Mouse (Mus musculus): ENCODE results near the gene 4930469K13Rik. TPM values are rescaled to one million over a fixed set of nuclear protein-coding genes. Genes with fewer than 3 reads are reported as not detected.
A peak's percentile ranks its signal among the peaks of the same experiment; 100 is the strongest.

4930469K13Rik gene
- total RNA-seq, 4 experiments from 2014 or later: not detected

DNA sequence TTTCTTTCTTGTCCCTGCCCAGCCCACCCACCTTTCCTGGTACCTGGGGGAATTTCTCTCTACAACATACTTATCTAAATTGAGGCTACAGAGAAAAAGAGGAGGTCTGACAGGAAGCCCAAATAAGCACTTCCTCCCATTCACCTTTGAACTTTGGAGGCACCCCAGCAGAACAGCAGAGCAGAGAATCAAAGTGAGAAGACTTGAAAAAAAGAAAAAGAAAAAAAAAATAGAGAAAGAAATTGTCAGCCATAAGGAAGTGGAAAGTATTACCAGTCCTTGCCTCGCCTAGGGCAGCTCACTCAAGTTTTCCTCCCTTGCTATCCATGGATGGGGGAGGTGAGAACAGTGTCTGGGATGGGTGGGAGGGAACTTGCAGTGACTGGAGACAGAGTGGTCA lies 55.5 kb downstream of the 4930469K13Rik start:
- DNase-seq (ENCODE audit: low spot score in 2 of 2): no peak

- no peak for DNase-seq (ENCODE audit: low spot score in 2 of 2)
These were observed 58.3 kb downstream of the 4930469K13Rik start for GRCm38 (mm10) chr11:34040061-34040460.

DNA sequence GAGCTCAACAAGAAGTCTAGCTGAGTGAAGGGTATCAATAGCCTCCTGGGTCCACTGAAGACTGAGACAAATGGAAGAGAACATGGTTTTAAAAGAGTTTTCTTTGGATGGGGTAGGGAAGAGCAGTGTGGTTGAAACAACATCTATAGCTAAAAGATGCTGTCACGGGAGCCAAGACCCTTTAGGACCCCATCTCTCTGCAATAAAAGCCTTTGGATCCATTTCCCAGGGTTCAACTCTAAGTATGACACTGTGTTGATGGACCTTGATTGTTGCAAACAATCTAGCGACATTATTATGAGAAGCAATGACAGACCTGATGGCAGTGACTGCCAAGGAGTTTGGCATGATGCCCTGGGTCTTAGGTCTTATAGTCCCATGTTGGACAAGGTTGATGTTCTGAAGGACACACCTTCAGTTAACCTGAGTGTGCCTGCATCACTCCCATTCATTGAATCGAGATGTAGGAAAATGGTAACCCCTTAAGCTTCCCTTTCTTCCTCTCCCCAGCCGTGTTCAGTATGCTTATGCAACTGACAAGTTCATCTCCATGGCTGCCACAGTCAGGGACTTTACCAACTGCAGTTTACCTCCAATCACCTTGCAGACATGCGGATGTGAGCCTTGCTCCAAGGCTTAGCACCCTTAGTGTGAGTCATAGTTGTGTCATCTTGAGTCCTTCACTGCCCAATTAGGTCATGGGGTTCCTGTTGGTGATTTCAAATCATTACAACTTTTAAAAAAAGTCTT lies 62.3 kb downstream of the 4930469K13Rik start:
- DNase-seq (ENCODE audit: low spot score in 2 of 2): no peak

- no peak for DNase-seq (ENCODE audit: low spot score in 2 of 2)
These were observed 63.6 kb downstream of the 4930469K13Rik start for GRCm38 (mm10) chr11:34034794-34035193.

DNA sequence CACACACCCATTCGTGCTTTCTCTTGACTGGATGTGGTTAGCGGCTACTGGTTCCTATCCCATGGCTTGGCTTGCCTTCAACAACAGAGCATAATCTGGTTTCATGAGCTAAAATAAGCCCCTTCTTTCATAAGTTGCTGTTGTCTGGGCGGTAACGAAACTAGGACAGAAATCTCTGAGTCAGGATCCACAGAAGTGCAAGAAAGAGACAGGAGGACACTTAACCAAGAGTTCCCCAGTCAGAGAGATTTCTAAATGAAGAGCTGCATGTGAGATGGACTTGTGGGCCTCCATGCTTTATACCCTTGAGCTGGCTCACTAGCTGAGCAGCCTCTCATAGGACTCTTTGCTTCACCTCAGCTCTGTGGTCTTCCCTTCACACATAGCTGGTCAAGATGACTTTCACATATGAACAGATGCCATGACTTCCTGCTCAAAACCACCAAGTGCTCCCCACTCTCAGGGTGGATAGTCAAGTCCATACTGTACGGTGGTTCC lies 64.3 kb downstream of the 4930469K13Rik start:
- no peak for DNase-seq (ENCODE audit: low spot score in 2 of 2)

- no peak for DNase-seq (ENCODE audit: low spot score in 2 of 2)
These were observed 67.1 kb downstream of the 4930469K13Rik start for GRCm38 (mm10) chr11:34031015-34031805.

- DNase-seq (ENCODE audit: low spot score in 2 of 2): no peak
These were observed 68.7 kb downstream of the 4930469K13Rik start for GRCm38 (mm10) chr11:34029658-34030057.

GRCm38 (mm10) chr11:34025091-34025490 lies 73.3 kb downstream of the 4930469K13Rik start:
- DNase-seq (ENCODE audit: low spot score in 2 of 2): no peak

- no peak for DNase-seq (ENCODE audit: low spot score in 2 of 2)
These were observed 86.2 kb downstream of the 4930469K13Rik start for GRCm38 (mm10) chr11:34012007-34012652.

GRCm38 (mm10) chr11:34010859-34011172 lies 87.5 kb downstream of the 4930469K13Rik start:
- DNase-seq (ENCODE audit: low spot score in 2 of 2): no peak

- no peak for DNase-seq (ENCODE audit: low spot score in 2 of 2)
These were observed 88.1 kb downstream of the 4930469K13Rik start for GRCm38 (mm10) chr11:34010133-34010858.

DNA sequence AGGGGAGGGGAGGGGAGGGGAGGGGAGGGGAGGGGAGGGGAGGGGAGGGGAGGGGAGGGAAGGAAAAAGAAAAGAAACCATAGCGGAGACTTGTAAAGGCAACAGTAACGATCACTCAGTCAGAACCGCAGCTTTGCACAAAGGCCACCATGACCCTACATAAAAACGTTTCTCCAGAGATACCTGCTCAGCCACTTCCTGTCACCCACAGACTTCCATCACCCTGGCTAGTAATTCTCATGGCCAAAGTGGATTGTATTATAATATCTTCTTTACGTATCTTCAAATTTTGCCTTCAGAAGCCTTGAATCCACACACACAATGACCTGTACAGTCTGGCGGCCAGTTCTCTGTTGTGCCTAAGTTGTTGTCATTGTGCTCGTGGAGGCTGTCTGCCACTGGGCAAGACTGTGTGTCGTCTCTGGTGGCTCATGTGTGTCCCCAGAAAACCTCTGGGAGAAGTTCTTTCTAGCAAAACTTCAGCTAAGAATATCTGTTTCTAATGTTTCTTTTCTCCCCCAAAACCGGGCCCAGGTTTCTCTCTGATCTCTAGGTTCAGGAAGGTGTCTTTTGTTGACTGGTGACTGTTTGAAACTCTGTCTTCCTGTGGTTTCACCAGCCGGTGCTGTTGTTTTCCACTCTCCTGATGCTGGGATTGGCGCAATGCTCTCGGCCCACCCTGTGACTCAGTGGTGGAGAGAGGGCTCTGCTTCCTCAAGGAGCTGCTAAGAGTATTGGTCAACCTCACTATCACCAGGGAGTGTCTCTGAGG lies 88.9 kb downstream of the 4930469K13Rik start:
- DNase-seq (ENCODE audit: low spot score in 2 of 2): no peak

- DNase-seq (ENCODE audit: low spot score in 2 of 2): peak; percentile 22 to 46
These were observed 89.7 kb downstream of the 4930469K13Rik start for GRCm38 (mm10) chr11:34008702-34009101.

DNA sequence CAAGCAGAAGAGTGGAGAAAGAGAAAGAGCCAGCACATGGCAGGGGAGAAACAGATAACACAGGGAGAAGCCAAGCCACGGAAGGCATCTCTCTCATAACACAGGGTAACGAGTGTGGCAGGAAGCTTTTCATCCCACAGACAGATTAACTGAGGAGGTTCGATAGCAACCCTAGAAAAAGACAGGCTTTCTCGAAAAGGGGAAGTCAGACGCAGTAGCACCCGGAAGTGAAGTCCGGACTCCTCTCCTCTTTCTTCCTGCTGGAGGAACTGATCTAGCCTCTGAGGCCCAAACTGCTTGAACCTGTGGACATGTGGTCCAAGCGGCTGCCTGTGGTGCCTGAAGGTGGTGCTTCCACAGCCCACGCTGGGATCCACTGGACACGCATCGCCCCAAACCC lies 90.1 kb downstream of the 4930469K13Rik start:
- DNase-seq (ENCODE audit: low spot score in 2 of 2): no peak

GRCm38 (mm10) chr11:34007616-34008015 lies 90.7 kb downstream of the 4930469K13Rik start:
- no peak for DNase-seq (ENCODE audit: low spot score in 2 of 2)

DNA sequence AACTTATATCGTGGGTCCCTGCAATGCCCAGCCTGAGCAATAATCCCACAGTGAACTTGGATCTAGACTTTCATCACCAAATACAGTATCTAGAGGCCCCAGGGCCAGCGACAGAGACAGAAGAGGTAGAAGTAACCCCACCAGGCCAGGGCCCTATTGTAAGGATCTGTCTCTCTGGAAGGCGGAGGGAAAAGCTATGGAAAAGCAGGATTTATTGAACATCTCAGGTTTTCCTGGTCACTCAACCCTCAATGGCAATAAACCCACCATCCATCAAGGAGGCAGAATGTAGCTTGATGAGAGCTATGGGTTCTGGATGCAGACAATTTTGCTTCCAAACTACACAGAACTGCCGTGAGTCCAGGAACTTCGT lies 95.8 kb downstream of the 4930469K13Rik start:
- DNase-seq (ENCODE audit: low spot score in 2 of 2): no peak

DNA sequence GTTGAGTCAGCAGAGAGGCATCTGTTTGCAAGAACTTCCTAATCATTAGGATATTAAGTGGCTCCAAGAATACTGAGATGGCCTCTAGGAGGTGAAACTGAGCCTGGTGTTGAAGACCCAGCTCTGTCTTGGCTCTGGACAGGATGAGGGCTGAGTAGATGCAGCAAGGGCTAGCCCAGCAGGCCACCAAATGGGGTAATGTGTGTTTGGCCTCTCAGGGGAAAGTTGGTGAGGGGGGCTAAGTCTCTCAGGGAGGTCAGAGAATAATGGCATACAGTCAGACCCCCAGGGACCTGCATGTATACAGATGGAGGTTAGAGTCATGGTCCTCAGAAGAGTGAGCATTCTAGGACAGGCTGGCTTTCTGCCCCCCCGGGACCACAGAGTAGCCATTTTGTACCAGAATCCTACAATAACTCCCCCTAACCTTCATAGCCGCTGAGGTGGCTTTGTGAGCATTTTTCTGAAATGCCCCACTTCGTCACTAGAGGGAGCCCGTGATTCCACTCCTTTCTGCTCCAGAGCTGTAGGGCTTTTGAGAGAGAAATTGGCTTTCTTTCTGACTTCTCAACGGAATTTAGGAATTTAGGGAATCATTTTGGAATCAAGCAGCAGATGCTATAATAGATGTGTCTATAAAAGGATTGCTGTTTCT lies 96.3 kb downstream of the 4930469K13Rik start:
- peak in 1 of 2 experiments; percentile 65 for DNase-seq (ENCODE audit: low spot score in 2 of 2)

DNA sequence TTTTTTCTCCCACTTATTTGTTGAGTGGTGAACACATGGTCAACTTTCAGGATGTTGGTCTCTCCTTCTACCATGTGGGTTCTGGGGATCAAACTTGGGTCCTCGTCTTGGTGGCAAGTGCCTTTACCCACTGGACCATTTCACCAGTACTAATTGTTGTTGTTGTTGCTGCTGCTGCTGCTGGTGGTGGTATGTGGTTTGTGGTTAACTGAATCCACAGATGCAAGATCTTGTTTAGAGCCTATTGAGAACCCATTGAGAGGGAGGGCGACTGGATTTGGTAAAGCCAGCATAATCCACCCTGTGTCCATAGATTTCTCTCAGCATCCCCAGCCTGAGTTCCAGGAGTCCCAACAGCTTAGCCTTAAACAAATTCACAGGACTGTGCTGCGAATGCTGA lies 97.9 kb downstream of the 4930469K13Rik start:
- DNase-seq (ENCODE audit: low spot score in 2 of 2): no peak

- DNase-seq (ENCODE audit: low spot score in 2 of 2): no peak
These were observed 100.1 kb downstream of the 4930469K13Rik start for GRCm38 (mm10) chr11:33998244-33998643.

GRCm38 (mm10) chr11:33993496-33993895 lies 104.9 kb downstream of the 4930469K13Rik start:
- no peak for DNase-seq (ENCODE audit: low spot score in 2 of 2)
